Mouse (Mus musculus) heart, postnatal 25 days (tissue): ENCODE results near the gene Rps6ka5. TPM values are rescaled to one million over a fixed set of nuclear protein-coding genes. Genes with fewer than 3 reads are reported as not detected.

Source experiments
- DNase-seq: peaks from one replicate; pipeline ENCODE4 v3.0.0; 2022; ENCODE audit warnings: low spot score
- intact Hi-C: fragments of 180-260 bp; cut with DNase I; formaldehyde crosslinking; loops from one replicate; pipeline ENCODE4 v1.15.1; 2025
- total RNA-seq, 2 experiments: library from RNA; stranded (reverse); gene quantifications; 2 replicates each; pipeline ENCODE4 v1.2.3; 2021

Rps6ka5 gene
- total RNA-seq, 2 experiments from 2014 or later = 12.9 to 14.7 TPM

DNA sequence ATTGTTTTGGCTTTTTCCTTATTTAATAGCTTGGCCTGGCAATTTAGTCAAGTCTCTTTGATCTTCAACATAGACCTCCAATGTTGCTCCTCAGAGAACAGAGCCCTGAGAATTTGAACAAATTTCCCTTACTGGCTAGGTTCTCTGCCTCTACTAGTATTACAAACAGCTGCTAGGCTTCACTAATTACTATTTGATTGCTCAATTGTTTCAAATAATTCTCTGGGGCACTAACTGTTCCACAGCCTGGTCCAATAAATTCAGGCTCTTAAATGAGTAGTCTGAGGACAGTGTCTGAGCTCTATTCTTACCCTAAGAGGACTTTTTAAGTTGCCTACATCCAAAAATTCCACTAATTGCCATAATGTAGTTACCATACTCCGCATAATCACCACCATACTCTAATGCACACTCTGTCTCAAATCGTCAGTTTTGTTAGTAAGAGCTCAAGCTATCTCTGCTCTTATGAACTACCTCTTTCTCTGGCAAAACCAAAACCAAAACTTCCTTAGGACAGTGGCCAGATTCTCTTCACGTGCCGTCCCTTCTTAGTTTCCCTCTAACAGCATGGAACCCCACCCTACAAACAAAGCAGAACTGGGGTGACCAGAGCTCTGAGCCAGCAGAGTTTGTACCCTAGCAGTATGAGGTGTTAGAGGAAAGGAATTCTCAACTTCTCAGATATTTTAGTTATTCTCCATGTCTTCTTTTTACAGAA lies 100.4 kb downstream of the Rps6ka5 start:
- intact Hi-C loops = no loop called here
- DNase-seq = no peak

GRCm38 (mm10) chr12:100624854-100625447 lies 101.8 kb downstream of the Rps6ka5 start:
- intact Hi-C loops = no loop called here
- no peak for DNase-seq

GRCm38 (mm10) chr12:100615251-100615650 lies 111.5 kb downstream of the Rps6ka5 start:
- intact Hi-C loops = no loop called here

GRCm38 (mm10) chr12:100613878-100614277 lies 112.9 kb downstream of the Rps6ka5 start:
- DNase-seq = no peak
- intact Hi-C loops = no loop called here

More at GRCm38 (mm10) chr12:100615251-100615650, 111.5 kb downstream of the Rps6ka5 start:
- DNase-seq = no peak

GRCm38 (mm10) chr12:100613192-100613700 lies 113.5 kb downstream of the Rps6ka5 start:
- no peak for DNase-seq
- intact Hi-C loops = no loop called here

- intact Hi-C loops = no loop called here
- DNase-seq = no peak
These were observed 117.0 kb downstream of the Rps6ka5 start for GRCm38 (mm10) chr12:100609766-100610165.

DNA sequence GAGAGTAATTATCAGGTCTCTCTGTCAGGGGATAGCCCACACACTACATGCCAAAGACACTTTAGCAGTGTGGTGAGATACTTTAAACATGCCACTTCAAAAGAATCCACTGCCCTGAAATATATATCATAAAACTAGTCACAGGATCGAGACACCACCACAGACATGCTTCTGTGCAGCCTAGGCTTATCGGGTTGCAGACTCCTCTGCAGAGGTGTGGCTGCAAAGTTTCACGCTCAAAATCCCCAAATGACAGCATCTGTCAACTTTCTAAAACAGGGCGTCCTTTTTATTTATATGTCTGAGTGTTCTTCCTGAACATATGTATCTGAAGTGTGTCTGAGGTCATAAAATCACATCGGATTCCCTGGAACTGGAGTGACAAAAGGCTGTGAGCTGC lies 117.7 kb downstream of the Rps6ka5 start:
- intact Hi-C loops = no loop called here
- no peak for DNase-seq

GRCm38 (mm10) chr12:100606733-100607132 lies 120.0 kb downstream of the Rps6ka5 start:
- intact Hi-C loops = no loop called here
- DNase-seq = no peak

- intact Hi-C loops = loop anchor here (2.0 kb wide), 1 partner anchor 235 kb away; no protein-coding TSS in a partner anchor
- no peak for DNase-seq
These were observed 121.2 kb downstream of the Rps6ka5 start for GRCm38 (mm10) chr12:100605596-100605995.

GRCm38 (mm10) chr12:100604540-100604939 lies 122.2 kb downstream of the Rps6ka5 start:
- no peak for DNase-seq
- intact Hi-C loops = loop anchor here (2.0 kb wide), 1 partner anchor 236 kb away; no protein-coding TSS in a partner anchor

GRCm38 (mm10) chr12:100594700-100595099 lies 132.1 kb downstream of the Rps6ka5 start:
- intact Hi-C loops = no loop called here
- DNase-seq = no peak

GRCm38 (mm10) chr12:100586601-100587000 lies 140.2 kb downstream of the Rps6ka5 start:
- DNase-seq = no peak
- intact Hi-C loops = no loop called here

- DNase-seq = no peak
- intact Hi-C loops = loop anchor here (5.0 kb wide), 3 partner anchors 72 to 348 kb away; no protein-coding TSS in a partner anchor
These were observed 147.6 kb downstream of the Rps6ka5 start for GRCm38 (mm10) chr12:100579221-100579620.

DNA sequence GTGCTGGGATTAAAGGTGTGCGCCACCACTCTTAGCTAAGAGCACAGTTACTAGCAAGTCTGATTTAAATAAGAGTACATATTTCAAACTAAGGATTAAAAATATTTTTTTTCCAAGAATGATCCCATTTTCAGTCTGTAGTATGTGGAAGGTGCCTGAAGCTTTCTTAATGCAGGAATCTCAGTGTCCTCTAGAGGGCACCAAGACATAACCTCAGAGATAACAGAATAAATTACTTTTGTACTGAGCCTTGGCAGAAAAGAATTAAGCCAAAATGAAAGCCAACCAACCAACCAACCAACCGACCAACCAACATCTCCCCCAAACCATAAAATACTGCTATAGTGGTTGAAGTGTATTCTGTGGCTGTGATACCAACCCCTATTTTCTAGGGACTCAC lies 148.5 kb downstream of the Rps6ka5 start:
- intact Hi-C loops = loop anchor here (1.0 to 5.0 kb wide), 4 partner anchors 71 to 349 kb away; no protein-coding TSS in a partner anchor
- DNase-seq = no peak

- DNase-seq = no peak
- intact Hi-C loops = loop anchor here (5.0 kb wide), 3 partner anchors 68 to 352 kb away; no protein-coding TSS in a partner anchor
These were observed 151.0 kb downstream of the Rps6ka5 start for GRCm38 (mm10) chr12:100575739-100576138.

- intact Hi-C loops = no loop called here
- no peak for DNase-seq
These were observed 156.2 kb downstream of the Rps6ka5 start for GRCm38 (mm10) chr12:100570522-100571072.

DNA sequence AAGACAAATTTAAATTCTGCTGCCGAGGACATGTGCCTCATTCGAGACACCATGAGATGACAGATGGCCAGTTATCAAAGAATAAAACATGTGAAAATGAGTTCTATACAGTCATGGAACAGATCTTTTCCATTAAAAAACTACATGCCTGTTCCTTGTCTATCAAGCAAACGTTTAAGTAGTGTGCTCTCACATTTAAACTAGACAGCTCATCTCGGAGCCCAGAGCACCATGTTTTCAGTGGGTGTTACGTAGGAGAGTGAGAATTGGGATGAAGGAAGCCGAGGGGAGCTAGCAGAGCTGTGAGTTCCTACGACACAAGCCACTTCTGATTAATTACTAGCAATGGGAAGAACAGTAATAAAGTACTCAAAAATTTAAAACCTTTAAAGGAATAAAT lies 158.0 kb downstream of the Rps6ka5 start:
- intact Hi-C loops = no loop called here
- no peak for DNase-seq

DNA sequence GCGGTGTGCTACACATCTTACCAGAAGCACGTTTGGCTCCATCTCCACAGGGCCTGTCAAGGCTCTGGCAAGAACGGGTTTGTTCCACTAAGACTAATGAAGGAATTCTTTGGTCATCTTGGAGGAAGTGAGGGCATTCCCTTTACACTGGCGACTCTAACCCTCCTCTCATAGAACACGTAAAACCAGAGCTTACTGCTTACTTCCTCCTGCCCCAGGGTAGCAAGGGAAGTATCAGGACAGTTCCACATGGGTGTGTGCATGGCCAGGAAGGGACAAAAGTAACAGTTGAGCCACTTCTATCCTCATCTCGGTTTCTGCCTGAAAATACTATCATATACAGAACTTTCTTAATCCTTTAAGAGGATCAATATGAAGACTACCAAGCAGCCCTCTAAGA lies 158.7 kb downstream of the Rps6ka5 start:
- intact Hi-C loops = no loop called here
- DNase-seq = no peak

GRCm38 (mm10) chr12:100567627-100568026 lies 159.2 kb downstream of the Rps6ka5 start:
- intact Hi-C loops = no loop called here
- no peak for DNase-seq

DNA sequence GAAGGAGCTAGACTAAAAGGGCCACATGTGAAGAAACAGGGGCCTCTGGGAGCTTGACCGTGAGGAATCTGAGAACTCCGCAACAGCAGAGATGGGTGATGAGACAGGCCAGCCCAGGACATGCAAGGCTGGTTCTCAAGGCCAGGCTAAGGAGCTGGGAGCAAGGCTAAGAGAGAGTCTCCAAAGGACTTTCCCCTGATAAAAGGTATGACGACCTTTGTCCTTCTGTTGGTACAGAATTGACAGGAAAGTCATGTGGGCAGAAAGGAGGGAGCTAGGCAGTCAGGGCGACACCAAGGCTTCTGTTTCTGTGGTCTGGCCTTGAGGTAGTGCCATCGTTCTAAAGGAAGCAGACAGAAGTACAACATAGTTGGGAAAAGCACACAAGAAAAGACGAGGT lies 173.1 kb downstream of the Rps6ka5 start:
- intact Hi-C loops = no loop called here
- no peak for DNase-seq

- no peak for DNase-seq
- intact Hi-C loops = no loop called here
These were observed 174.8 kb downstream of the Rps6ka5 start for GRCm38 (mm10) chr12:100551972-100552371.
